Mouse (Mus musculus): ENCODE results near the gene Abhd17b. TPM values are rescaled to one million over a fixed set of nuclear protein-coding genes. Genes with fewer than 3 reads are reported as not detected.

Abhd17b gene
- polyA plus RNA-seq, 1 experiment from 2014 or later = 7.5 TPM

DNA sequence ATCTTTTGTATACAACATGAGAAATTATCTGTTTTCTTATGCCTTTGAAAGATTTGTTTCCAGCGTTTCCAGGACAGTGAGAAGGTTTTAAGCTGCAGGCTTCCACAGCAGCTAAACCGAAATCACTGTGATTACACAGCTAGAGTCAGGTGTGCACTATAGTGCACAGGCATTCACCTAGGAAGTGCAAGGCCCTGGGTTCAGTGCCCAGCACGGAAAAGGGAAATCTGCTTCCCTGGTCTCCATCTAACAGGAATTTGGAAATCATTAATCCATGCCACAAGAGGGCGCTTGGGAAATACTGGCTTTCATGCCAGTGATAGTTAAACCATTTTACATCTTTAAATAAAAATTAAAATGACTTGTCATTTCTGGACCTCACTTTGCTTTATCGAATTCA, 81.1 kb downstream of the Abhd17b start:
- H3K9me3 ChIP-seq (replicated peaks) = no peaks in the 10 kb centered on the region
- WGBS (ENCODE audit: insufficient replicate concordance) = 42% methylated on average over 5 of the region's 5 CpGs
- no peak overlapping the region for H3K4me3 ChIP-seq (replicated peaks)
- no peaks in the 10 kb centered on the region for H3K4me1 ChIP-seq (replicated peaks)
- no peaks in the 10 kb centered on the region for H3K27me3 ChIP-seq
- no peak overlapping the region for H3K9ac ChIP-seq
- H3K4me2 ChIP-seq = no peak overlapping the region
- H3K27ac ChIP-seq (replicated peaks) = no peak overlapping the region
- no peak for ATAC-seq (ENCODE audit: insufficient read depth)
- no peaks in the 10 kb centered on the region for H3K36me3 ChIP-seq (replicated peaks)

Other genes with a start within 250 kb of the Abhd17b start
- 1.7 and 2.3 TPM in 2 replicates for gene Gda, start 179.7 kb upstream of the Abhd17b start, polyA plus RNA-seq (2015; fragmentation: Nextera tagmentation; extraction: Ambion mirVana)
- gene 1110059E24Rik, start 209 bp upstream of the Abhd17b start, polyA plus RNA-seq (2015; fragmentation: Nextera tagmentation; extraction: Ambion mirVana) = 12.8 and 12.9 TPM in 2 replicates
- 7.2 and 8.5 TPM in 2 replicates for gene Cemip2, start 125.2 kb downstream of the Abhd17b start, polyA plus RNA-seq (2015; fragmentation: Nextera tagmentation; extraction: Ambion mirVana)